Mouse (Mus musculus): Measurements from ENCODE around the gene Gm10944.

- no peak for TF ChIP-seq CTCF (IDR thresholded peaks at IDR 0.05; ENCODE audit: borderline replicate concordance, control insufficient read depth, extremely low read depth, insufficient read depth, low read length, poor library complexity)
- TF ChIP-seq POLR2A (IDR thresholded peaks at IDR 0.05; ENCODE audit: control insufficient read depth, extremely low read depth, insufficient read depth, low read length, poor library complexity): no peak
These were observed 19.8 kb downstream of the Gm10944 start for GRCm38 (mm10) chr10:10700903-10701302.

Measured in thymus, adult 2 months (tissue).